Mouse (Mus musculus) hindbrain, embryonic 16.5 days (tissue): ENCODE data around the gene Bok. TPM values are rescaled to one million over a fixed set of nuclear protein-coding genes. Genes with fewer than 3 reads are reported as not detected.

ENCODE experiments used
- polyA plus RNA-seq: library from polyadenylated mRNA; unstranded; fragments of >200 nt; fragmentation: Nextera tagmentation; extraction: Ambion mirVana; gene quantifications from 2 replicates; pipeline ENCODE4 v1.2.1, GENCODE M21; 2015

Bok gene
- polyA plus RNA-seq, 1 experiment from 2014 or later, result 109 TPM

Other genes with a start within 250 kb of the Bok start
- gene Hdlbp, start 206.8 kb upstream of the Bok start, polyA plus RNA-seq, result 68.5 and 72.5 TPM in 2 replicates
- gene Farp2, start 173.6 kb upstream of the Bok start, polyA plus RNA-seq, result 3.5 and 4.4 TPM in 2 replicates
- gene Stk25, start 27.0 kb upstream of the Bok start, polyA plus RNA-seq, result 347 and 377 TPM in 2 replicates
- 85.6 and 92.1 TPM in 2 replicates for gene Atg4b, start 65.8 kb downstream of the Bok start, polyA plus RNA-seq
- gene Thap4, start 69.2 kb downstream of the Bok start, polyA plus RNA-seq, result 51.3 and 52.6 TPM in 2 replicates
- gene Dtymk, start 116.3 kb downstream of the Bok start, polyA plus RNA-seq, result 134 and 147 TPM in 2 replicates
- 9.1 and 9.4 TPM in 2 replicates for gene Ing5, start 118.3 kb downstream of the Bok start, polyA plus RNA-seq
- gene D2hgdh, start 139.2 kb downstream of the Bok start, polyA plus RNA-seq, result 14.6 and 17.3 TPM in 2 replicates
- gene Gal3st2, start 175.6 kb downstream of the Bok start, polyA plus RNA-seq, result not detected in 2 replicates
- gene Gal3st2b, start 232.7 kb downstream of the Bok start, polyA plus RNA-seq, result 0.08 TPM in 1 of 2 replicates, not detected in the other